22 mouse cellular contexts compared by ENCODE assay signal in the genomic region with DNA sequence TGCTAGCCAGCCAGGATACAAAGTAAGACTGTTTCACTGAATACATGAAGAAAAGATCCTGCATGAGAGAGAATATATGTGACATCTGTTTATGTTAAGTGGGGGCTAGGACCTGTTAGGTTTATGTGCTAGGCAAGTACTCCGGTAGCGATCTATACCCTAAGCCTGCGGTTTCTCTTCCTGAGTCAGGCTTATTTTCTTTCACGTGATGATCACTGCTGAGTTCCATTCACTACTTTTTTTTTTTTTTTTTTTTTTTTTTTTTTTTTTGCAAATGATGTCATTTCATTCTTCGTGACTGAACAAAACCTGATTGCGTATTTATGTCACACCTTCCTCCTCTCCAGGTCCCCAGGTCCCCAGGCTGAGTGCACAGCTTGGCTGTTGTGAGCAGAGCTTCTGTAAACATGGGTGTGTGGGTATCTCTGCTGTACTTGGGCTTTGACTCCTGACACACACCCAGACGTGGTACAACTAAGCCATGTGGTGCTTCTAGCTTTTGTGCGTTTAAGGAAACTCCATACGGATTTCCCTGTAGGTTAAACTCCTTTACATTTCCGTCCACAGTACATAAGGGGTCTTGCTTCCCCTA.
"Had no signal": no experiment of that assay in that cellular context is flagged by ENCODE, and none has a peak within 500 bp of the region (broad histone marks: within the 10 kb centered on the region; RNA-seq: fewer than 3 reads in every experiment).

No protein-coding gene starts in this region.

- DNase-seq: liver, postnatal 0 days; lung, adult 2 months; lung, postnatal 14 days; lung, postnatal 36 days; retina, postnatal 1 day; right cerebral cortex, adult 18-20 months; right cerebral cortex, postnatal 25 days; right cerebral cortex, postnatal 4 days; spleen, adult 18-20 months; thymus, adult 18-20 months; thymus, postnatal 14 days; thymus, postnatal 36 days had no signal

- H3K27ac ChIP-seq: liver, embryonic 15.5 days; lung, embryonic 15.5 days; macrophage; midbrain, embryonic 13.5 days; midbrain, embryonic 15.5 days; neural tube, embryonic 13.5 days; neural tube, embryonic 15.5 days had no signal

- H3K4me3 ChIP-seq: liver, embryonic 15.5 days; lung, embryonic 15.5 days; megakaryocyte, embryonic 14.5 days; midbrain, embryonic 13.5 days; midbrain, embryonic 15.5 days; neural tube, embryonic 13.5 days; neural tube, embryonic 15.5 days had no signal

- H3K9ac ChIP-seq: liver, embryonic 15.5 days; liver, postnatal 0 days; lung, embryonic 15.5 days; midbrain, embryonic 13.5 days; midbrain, embryonic 15.5 days; neural tube, embryonic 13.5 days; neural tube, embryonic 15.5 days had no signal

- H3K4me2 ChIP-seq: liver, embryonic 15.5 days; lung, embryonic 15.5 days; midbrain, embryonic 11.5 days; midbrain, embryonic 13.5 days; midbrain, embryonic 15.5 days; neural tube, embryonic 13.5 days; neural tube, embryonic 15.5 days had no signal

- H3K9me3 ChIP-seq: liver, embryonic 15.5 days; lung, embryonic 15.5 days; megakaryocyte, embryonic 14.5 days; midbrain, embryonic 13.5 days; midbrain, embryonic 15.5 days; neural tube, embryonic 13.5 days; neural tube, embryonic 15.5 days had no signal

- H3K36me3 ChIP-seq: liver, embryonic 15.5 days; lung, embryonic 15.5 days; midbrain, embryonic 13.5 days; midbrain, embryonic 15.5 days; neural tube, embryonic 13.5 days; neural tube, embryonic 15.5 days had no signal

- ATAC-seq: liver, postnatal 0 days; lung, postnatal 0 days; midbrain, embryonic 13.5 days; midbrain, embryonic 15.5 days had no signal

- H3K27me3 ChIP-seq: lung, embryonic 15.5 days; midbrain, embryonic 13.5 days; midbrain, embryonic 15.5 days; neural tube, embryonic 13.5 days; neural tube, embryonic 15.5 days had no signal

- H3K4me1 ChIP-seq: liver, embryonic 15.5 days; lung, embryonic 15.5 days; megakaryocyte, embryonic 14.5 days; midbrain, embryonic 13.5 days; midbrain, embryonic 15.5 days; neural tube, embryonic 13.5 days; neural tube, embryonic 15.5 days had no signal
